Mouse (Mus musculus): ENCODE data around the gene U2af2. TPM values are rescaled to one million over a fixed set of nuclear protein-coding genes. Genes with fewer than 3 reads are reported as not detected.
"Not testable (repeated sequence)": the region's sequence is repeated elsewhere in the genome, so short reads cannot be mapped to it uniquely, and the experiment has no call there.

The U2af2 gene
- total RNA-seq, 2 experiments from 2014 or later: 70.2 to 94.0 TPM

DNA sequence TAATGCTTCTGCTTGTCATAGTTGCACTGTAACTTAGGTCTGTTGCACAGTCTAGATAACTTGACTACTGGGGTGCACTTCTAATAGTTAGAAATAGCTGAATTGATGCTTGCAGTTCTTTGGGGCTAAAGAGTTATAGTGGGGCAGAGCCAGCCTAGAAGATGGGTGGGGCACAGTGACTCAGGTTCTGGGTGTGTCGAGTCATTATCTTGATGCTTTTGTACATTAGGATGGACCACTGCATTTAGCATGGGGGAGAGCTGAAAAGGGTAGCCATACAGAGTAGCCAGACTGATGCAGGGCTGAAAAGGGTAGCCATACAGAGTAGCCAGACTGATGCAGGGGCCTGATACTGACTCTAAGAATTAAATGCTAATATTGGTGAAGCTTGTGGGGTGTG, 11.6 kb downstream of the U2af2 start:
- DNase-seq: no peak

GRCm38 (mm10) chr7:5074984-5075383, 13.0 kb downstream of the U2af2 start:
- DNase-seq: no peak

GRCm38 (mm10) chr7:5076931-5077330, 15.0 kb downstream of the U2af2 start:
- no peak for DNase-seq

GRCm38 (mm10) chr7:5079365-5080009, 17.5 kb downstream of the U2af2 start:
- not testable (repeated sequence) for DNase-seq

GRCm38 (mm10) chr7:5080010-5080751, 18.2 kb downstream of the U2af2 start, which contains the start of gene Epn1:
Gene Epn1, plus strand, starts transcription at chr7:5080235.
- DNase-seq: peak; percentile 96

DNA sequence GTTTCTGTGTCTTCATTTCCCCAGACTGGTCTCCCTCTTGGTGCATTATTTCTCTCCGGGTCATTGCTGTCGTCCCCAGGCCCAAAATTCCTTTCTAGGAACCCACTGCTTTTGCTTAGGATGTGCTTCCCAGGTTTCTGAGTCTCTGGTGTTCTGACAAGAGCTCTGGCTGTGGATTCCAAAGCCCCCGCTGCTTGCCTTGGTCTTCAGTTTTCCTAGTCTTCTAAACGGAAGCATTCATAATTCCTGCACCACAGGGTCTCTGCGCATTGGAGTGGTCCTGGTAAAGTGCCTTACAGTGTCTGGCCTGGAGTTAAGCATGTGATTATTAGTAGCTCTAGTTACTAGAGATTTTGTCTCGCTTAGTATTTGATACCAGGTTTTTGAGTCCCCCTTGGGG, 18.9 kb downstream of the U2af2 start:
- DNase-seq: no peak

GRCm38 (mm10) chr7:5081241-5081640, 19.3 kb downstream of the U2af2 start:
- DNase-seq: no peak

GRCm38 (mm10) chr7:5081939-5082338, 20.0 kb downstream of the U2af2 start:
- DNase-seq: no peak

- no peak for DNase-seq
Observed at GRCm38 (mm10) chr7:5083325-5084105, 21.6 kb downstream of the U2af2 start.

GRCm38 (mm10) chr7:5085512-5085911, 23.6 kb downstream of the U2af2 start:
- no peak for DNase-seq

GRCm38 (mm10) chr7:5086921-5087440, 25.0 kb downstream of the U2af2 start:
- no peak for DNase-seq

- DNase-seq: no peak
Observed at GRCm38 (mm10) chr7:5087886-5088285, 25.9 kb downstream of the U2af2 start.

- DNase-seq: no peak
Observed at GRCm38 (mm10) chr7:5089853-5090252, 27.9 kb downstream of the U2af2 start.

DNA sequence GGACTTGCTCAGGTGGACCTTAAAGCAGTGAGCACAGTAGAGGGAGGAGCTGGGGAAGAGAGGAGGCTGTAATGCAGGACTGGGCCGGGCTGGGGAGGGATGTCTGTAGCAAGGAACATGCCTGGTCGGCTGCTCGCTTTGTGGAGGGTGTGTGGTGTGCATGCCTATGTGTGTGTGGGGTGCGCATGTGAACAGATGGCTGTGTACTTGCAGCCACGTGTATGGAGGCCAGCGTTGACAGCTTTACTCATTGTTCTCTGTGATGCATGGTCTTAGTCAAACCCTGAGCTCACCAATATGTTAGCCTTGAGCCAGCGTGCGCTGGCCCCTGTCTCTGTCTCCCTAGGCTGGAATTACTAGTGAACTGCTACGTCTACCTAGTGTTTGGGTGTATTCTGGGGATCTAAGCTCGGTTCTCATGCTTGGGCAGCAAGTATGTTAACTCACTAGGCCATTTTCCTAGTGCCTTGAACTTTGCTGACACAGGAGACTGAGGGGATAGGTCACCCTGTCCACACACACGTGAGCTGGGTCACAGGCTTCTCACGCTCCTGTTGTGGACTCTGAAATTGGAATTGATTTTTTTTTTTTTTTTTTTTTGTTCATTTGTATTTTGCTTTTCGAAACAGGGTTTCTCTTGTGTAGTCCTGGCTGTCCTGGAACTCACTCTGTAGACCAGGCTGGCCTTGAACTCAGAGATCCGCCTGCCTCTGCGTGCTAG, 29.2 kb downstream of the U2af2 start:
- DNase-seq: no peak

GRCm38 (mm10) chr7:5092381-5092780, 30.4 kb downstream of the U2af2 start:
- no peak for DNase-seq

DNA sequence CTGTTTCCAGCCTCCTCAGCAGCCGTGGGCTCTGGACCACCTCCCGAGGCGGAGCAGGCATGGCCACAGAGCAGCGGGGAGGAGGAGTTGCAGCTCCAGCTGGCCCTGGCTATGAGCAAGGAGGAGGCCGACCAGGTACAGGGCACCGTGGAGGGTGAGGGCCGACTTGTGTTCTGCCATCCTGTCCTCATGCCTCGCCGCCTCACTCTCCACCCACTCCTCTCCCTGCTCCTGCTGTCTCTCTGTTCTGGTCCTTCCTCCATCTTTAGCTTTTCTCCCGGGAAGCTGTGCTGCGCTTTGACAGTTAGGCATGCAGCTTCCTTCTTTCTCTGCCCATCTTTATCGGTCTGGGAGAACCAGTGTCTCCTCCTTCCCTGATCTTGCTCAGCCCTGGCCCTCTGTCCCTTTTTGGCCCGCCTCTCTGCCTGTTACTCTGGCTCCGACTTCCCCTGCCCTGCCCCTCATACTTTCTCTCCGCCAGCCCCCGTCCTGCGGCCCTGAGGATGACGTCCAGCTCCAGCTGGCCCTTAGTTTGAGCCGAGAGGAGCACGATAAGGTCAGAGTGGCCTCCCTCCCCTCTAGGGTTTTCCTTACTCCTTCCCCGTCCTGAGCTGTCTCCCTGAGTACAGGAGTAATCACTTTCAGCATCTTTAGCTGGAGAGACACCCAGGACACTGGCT, 31.0 kb downstream of the U2af2 start:
- no peak for DNase-seq

DNA sequence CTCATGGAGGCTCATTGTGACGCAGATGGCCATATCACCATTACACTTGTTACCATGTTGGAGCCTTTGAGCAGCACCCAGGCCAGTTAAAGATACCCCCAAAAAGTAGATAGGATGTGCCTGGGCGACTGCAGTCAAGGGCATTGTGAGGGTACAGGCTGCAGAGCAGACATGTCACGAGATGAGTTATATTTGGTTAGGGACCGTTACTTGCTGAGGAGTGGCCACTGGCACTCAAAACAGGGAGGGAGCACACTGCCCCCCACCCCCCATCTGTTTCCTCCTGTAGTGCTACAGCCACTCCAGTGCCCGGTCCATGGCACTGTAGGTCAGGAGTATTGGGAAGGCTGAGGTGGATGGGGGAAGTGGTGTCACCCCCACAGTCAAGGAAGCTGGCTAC, 36.8 kb downstream of the U2af2 start:
- DNase-seq: no peak

DNA sequence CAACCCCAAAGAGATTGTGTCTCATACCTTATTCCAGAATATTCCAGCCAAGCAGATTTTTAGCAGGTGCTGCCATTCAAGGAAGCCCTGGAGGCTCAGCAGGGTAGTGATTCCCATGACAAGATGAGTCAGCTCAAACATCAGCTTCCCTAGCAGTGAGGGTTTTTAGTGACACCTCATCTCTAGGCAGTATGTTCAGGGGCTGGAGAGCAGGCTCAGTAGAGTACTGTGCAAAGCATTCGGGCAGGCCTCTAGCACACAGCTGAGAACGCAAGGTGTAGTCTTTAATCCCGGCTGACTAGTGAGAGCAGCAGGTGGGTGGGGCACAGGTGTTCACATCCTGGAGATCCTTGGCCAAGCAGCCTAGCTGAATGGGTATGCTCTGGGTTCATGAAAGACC, 37.9 kb downstream of the U2af2 start:
- no peak for DNase-seq

GRCm38 (mm10) chr7:5101066-5101663, 39.2 kb downstream of the U2af2 start:
- DNase-seq: no peak

DNA sequence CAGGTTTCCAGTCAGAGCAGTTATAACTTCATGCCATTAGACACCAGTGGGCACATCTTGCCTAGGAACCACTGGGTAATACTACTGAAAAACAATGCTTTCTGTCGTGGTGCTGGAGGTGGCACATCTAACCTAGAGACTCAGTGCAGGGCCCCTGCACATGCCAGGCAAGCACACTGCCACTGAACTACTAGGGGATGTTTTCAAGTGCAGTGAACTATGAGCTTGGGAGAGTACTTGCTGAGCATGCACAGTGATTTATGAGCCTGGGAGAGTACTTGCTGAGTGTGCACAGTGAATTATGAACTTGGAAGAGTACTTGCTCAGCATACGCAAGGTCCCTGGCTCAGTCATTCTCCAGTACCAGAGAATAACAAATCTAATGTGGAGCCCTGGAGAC, 40.6 kb downstream of the U2af2 start:
- no peak for DNase-seq

DNA sequence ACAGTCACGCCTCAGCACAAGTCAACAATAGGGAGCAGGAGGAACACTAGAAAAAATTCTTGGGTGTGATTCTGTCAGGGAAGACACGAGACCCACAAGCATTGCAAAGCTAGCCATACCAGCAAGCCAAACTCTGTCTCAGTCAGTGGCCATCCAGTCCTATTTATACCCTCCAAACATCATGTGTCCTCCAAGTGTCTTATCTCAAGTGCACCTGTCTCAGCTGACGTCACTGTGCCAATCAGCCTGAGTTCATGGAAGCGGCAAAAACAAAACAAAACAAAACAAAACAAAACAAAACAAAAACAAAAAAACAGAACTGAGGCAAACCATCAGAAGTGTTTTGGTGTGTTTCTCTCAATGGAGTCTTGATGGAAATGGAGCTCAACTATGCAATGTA, 46.3 kb downstream of the U2af2 start:
- DNase-seq: no peak
